Mouse (Mus musculus) cerebellum, adult 2 months (tissue): ENCODE results near the gene Tsga10. TPM values are rescaled to one million over a fixed set of nuclear protein-coding genes. Genes with fewer than 3 reads are reported as not detected.
"Not testable (repeated sequence)": the region's sequence is repeated elsewhere in the genome, so short reads cannot be mapped to it uniquely, and the experiment has no call there.

Experiments used
- DNase-seq, 2 experiments: peaks; one replicate each; pipeline ENCODE4 v3.0.0; 2021
- H3K27ac ChIP-seq: fragments of 200-500 bp; 2 replicates; pipeline ENCODE4 v1.5.1; 2012; ENCODE audit warnings: low read length, control low read depth, inconsistent platforms; ENCODE audit not compliant: insufficient read depth
- H3K27me3 ChIP-seq: fragments of 200-500 bp; 2 replicates; pipeline ENCODE4 v1.6.1; 2012; ENCODE audit warnings: inconsistent platforms, mild to moderate bottlenecking, low read length, moderate library complexity; ENCODE audit not compliant: control insufficient read depth, insufficient read depth
- H3K4me1 ChIP-seq: fragments of 200-500 bp; 2 replicates; pipeline ENCODE4 v1.6.1; 2011; ENCODE audit warnings: low read length; ENCODE audit not compliant: control insufficient read depth, insufficient read depth
- H3K4me3 ChIP-seq: fragments of 200-500 bp; replicated peaks from 2 replicates; pipeline ENCODE3; 2011; ENCODE audit warnings: mild to moderate bottlenecking, low read depth, low read length, control low read depth; ENCODE audit not compliant: insufficient read depth
- CTCF ChIP-seq: fragments of 200-500 bp; IDR thresholded peaks from 2 replicates; pipeline ENCODE4 v1.5.1; 2011; ENCODE audit warnings: low read depth, mild to moderate bottlenecking, control low read depth, low read length, moderate library complexity, borderline replicate concordance; ENCODE audit not compliant: insufficient read depth
- POLR2A ChIP-seq: fragments of 200-500 bp; IDR thresholded peaks from 2 replicates; pipeline ENCODE4 v1.6.1; 2011; ENCODE audit warnings: low read length, control low read depth, borderline replicate concordance; ENCODE audit not compliant: insufficient read depth
- WGBS: fragments of 180-500 bp; shearing (Covaris S2); methylation state at CpG from one replicate; pipeline ENCODE4 v1.1.7; 2018; 5-methylcytosine and 5-hydroxymethylcytosine counted together
- polyA plus RNA-seq: library from polyadenylated mRNA; depleted of rRNA; stranded (reverse); fragments of >200 nt; gene quantifications from 2 replicates; pipeline ENCODE4 v1.2.3, GENCODE M21; 2012

The Tsga10 gene
- polyA plus RNA-seq, 1 experiment = 7.3 TPM

DNA sequence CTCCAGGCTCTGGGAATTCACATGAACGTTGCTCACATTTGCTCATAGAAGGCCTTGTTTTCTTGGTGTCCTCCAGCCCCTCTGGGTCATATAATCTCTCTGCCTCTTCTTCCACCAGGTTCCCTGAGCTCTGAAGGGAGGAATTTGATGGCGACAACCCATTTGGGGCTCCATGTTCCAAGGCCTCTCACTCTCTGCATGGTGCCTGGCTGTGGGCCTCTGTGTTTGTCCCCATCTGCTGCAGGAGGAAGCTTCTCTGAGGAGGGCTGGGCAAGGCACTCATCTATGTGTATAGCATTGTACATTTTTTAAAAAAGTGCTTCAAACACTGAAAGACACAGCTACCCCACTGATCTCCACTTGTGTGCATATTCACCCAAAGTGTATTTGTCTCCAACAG, 34.5 kb downstream of the Tsga10 start:
- 5% methylated on average over 2 of the region's 2 CpGs for WGBS
- peak; percentile 81 to 84 for DNase-seq
- Histone ChIP-seq H3K27me3 (no peaks in the 10 kb centered on the region), H3K27ac (peak overlapping the region; percentile 86), H3K4me3 (no peak overlapping the region), H3K4me1 (peaks cover 3% of the 10 kb centered on the region; the same call in 1 of the 2 replicates)
- no peak for TF ChIP-seq CTCF
- TF ChIP-seq POLR2A = no peak

DNA sequence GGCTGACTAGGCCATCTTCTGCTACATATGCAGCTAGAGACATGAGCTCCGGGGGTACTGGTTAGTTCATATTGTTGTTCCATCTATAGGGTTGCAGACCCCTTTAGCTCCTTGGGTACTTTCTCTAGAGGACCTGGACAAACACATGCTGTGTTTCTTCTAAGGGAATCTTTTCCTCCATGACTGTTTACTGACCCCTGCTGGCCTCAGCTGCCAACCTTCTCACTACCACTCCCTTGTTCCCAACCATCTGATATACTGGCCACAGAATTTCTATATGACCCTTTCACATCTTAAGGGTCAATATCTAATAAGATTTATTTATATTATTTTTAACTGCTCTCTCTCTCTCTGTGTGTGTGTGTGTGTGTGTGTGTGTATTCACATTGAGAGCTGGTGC, 63.9 kb downstream of the Tsga10 start:
- H3K4me1 ChIP-seq, H3K27me3 ChIP-seq, DNase-seq, H3K4me3 ChIP-seq, H3K27ac ChIP-seq: not testable (repeated sequence)
- peak; percentile 31; the same call in 1 of the 2 replicates for TF ChIP-seq CTCF
- WGBS = 88% methylated on average over 1 of the region's 1 CpGs

DNA sequence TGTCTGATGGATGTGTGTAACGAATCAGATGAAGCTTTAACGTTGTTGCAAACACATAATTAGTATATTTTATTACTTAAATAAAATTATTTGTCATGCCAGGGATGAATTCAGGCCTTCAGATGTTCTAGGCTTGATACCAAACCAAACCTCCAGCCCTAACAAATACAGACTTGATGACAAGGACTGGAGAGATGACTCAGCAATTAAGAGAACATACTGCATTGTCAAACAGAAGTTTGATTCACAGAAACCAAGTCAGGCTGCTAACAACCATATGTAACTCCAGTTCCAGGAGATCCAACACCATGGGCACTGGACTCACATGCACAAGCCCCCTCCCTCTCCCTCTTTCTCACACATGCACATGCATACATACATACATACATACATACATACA, 65.9 kb downstream of the Tsga10 start:
- H3K4me3 ChIP-seq = no peak overlapping the region
- no peaks in the 10 kb centered on the region for H3K4me1 ChIP-seq
- H3K27me3 ChIP-seq = no peaks in the 10 kb centered on the region
- WGBS = 93% methylated on average over 2 of the region's 2 CpGs
- TF ChIP-seq CTCF (no peak), POLR2A (no peak)
- H3K27ac ChIP-seq = no peak overlapping the region
- DNase-seq = no peak

DNA sequence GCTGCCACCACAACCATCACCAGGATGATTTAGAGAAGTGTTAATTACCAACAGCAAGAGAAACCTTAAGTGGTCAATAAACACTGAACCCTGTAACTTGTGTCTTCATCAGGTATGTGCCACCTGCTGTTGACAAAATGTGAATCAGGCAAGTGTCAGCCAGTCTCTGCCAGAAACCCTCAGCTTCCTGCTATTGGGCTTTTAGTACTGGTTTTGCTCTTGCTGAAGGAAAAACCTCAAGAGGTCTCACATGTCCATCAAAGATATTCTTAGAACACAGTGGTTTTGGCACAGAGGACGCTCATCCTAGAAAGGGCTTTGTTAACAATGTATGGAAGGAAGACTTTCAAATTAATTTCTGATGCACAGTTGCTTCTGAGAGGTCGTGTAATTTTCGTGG, 66.7 kb downstream of the Tsga10 start:
- no peaks in the 10 kb centered on the region for H3K27me3 ChIP-seq
- WGBS = 61% methylated on average over 3 of the region's 3 CpGs
- no peak overlapping the region for H3K27ac ChIP-seq
- DNase-seq = no peak
- H3K4me1 ChIP-seq = no peaks in the 10 kb centered on the region
- no peak for TF ChIP-seq POLR2A
- no peak for TF ChIP-seq CTCF
- no peak overlapping the region for H3K4me3 ChIP-seq

DNA sequence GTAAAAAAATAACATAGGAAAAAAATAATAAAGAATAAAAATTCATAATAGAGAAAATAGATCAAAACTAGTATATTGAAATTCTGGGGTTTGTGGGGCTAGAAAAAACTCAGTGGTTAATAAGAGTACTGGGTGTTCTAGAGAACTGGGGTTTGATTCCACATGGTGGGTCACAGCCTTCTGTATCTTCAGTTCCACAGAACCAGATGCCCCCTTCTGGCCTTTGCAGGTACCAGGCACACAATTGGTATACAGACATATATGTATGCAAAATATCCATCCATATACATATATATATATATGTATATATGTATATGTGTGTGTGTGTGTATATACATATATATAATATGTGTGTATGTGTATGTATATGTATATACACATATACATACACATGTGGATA, 106.8 kb downstream of the Tsga10 start:
- TF ChIP-seq POLR2A (no peak), CTCF (peak; percentile 3; the same call in 1 of the 2 replicates)
- H3K4me3 ChIP-seq = no peak overlapping the region
- no peaks in the 10 kb centered on the region for H3K27me3 ChIP-seq
- no peak overlapping the region for H3K27ac ChIP-seq
- no peak for DNase-seq
- H3K4me1 ChIP-seq = no peaks in the 10 kb centered on the region

DNA sequence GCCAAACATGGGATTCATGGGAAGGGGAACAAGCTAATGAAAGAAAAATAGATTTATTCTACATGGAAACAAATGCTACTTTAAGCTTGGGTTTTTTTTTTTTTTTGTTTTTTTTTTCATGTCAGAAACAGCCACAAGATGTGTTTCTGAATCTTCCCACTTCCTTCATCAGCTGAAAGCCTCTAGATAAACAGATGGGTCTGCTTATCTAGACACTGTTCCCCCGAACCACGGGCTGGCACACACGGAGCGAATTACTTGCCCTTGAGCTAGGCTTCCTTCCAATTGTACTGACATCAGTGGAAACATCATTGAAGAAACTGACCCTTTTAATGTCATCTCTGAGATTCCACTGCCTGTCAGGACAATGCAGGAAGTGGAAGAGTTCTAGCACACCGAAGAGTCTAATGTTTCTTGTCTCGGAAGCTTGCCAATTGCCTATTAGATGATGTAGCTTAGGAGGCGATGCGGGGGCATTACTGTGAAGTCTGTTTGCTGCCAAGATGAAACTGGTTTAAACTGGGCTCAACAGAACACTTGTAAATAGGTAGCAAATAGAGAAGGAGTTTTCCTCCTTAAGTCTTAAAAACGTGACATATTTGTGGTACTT, 121.5 kb downstream of the Tsga10 start:
- TF ChIP-seq POLR2A = no peak
- TF ChIP-seq CTCF = no peak
- Histone ChIP-seq H3K4me1 (no peaks in the 10 kb centered on the region), H3K4me3 (no peak overlapping the region), H3K27me3 (no peaks in the 10 kb centered on the region), H3K27ac (no peak overlapping the region)
- peak in 1 of 2 experiments; percentile 4 for DNase-seq
- WGBS = 28% methylated on average over 9 of the region's 9 CpGs

DNA sequence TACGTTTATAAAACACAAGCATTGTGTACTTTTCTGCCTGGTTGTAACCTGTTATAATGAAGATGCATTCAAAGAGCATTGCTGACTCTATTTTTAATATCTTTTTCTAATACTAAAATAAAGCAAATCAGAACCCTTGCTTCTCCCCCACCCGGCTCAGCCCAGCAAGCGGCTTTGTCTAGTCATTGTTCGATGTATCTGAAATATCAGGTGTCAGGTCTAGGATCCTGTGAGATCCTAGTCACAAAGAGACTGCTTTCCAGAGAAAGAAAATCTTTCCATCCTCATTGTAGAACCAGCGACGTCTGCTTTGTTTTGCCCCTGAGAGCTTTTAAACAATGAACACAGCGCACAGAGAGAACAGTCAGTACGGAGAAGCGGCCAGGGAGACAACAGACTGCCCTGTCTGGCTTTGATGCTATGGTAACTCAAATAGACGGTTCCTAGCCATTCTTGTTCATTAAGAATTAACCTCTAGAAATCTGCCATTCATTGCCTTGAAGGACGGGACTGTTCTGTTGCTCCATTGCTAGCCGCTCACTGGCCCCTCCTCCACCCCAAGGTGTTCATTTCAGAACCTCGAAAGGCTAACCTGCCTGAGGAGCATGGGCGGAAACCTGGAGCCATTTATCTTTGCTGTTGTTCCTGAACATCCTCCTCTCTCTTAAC, 123.5 kb downstream of the Tsga10 start:
- H3K27ac ChIP-seq = no peak overlapping the region

DNA sequence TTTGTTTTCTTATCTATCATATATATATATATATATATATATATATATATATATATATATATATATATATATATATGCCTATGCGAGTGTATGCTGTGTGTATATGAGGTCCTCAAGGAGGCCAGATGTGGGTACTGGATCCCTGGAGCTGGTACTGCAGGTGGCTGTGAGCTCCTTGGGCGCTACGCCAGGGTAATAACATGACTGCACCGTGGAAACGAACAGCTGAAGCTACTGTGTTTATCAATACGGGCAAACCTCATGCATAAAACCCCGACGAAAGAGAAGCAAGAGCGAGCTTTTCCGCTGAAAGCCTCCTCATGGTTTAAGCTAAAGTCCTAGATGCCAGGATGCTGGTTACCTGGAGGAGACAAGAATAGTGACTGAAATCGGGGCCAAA, 124.1 kb downstream of the Tsga10 start:
- no peak overlapping the region for H3K27ac ChIP-seq
- no peak for TF ChIP-seq CTCF
- TF ChIP-seq POLR2A = no peak
- 47% methylated on average over 11 of the region's 11 CpGs for WGBS
- DNase-seq = no peak
- no peaks in the 10 kb centered on the region for H3K27me3 ChIP-seq
- H3K4me1 ChIP-seq = no peaks in the 10 kb centered on the region
- no peak overlapping the region for H3K4me3 ChIP-seq

More for the DNA sequence above, 123.5 kb downstream of the Tsga10 start:
- TF ChIP-seq CTCF = no peak
- no peak for TF ChIP-seq POLR2A
- Histone ChIP-seq H3K4me1 (no peaks in the 10 kb centered on the region), H3K4me3 (no peak overlapping the region), H3K27me3 (no peaks in the 10 kb centered on the region)
- no peak for DNase-seq
- WGBS = 46% methylated on average over 14 of the region's 14 CpGs
